Mouse (Mus musculus) gastrocnemius, adult 2 months (tissue): ENCODE measurements around the gene Fah. TPM values are rescaled to one million over a fixed set of nuclear protein-coding genes. Genes with fewer than 3 reads are reported as not detected.

Experiments used
- DNase-seq: peaks from one replicate; pipeline ENCODE4 v3.0.0; 2022
- H3K27ac ChIP-seq: fragments of 200-600 bp; 2 replicates; pipeline ENCODE4 v1.8.1; 2022; ENCODE audit warnings: mild to moderate bottlenecking
- H3K4me3 ChIP-seq: fragments of 200-600 bp; 2 replicates; pipeline ENCODE4 v1.8.1; 2022; ENCODE audit warnings: mild to moderate bottlenecking, moderate library complexity
- CTCF ChIP-seq: fragments of 200-600 bp; IDR thresholded peaks from 2 replicates; pipeline ENCODE4 v1.8.1; 2022; ENCODE audit warnings: antibody characterized with exemption, mild to moderate bottlenecking, moderate library complexity
- intact Hi-C: fragments of 180-260 bp; cut with DNase I; formaldehyde crosslinking; loops from one replicate; pipeline ENCODE4 v1.15.1; 2025
- total RNA-seq, 2 experiments: library from RNA; stranded (reverse); gene quantifications; 2 replicates each; pipeline ENCODE4 v1.2.3; 2021

The Fah gene
- total RNA-seq, 2 experiments from 2014 or later: 1.6 to 3.0 TPM

DNA sequence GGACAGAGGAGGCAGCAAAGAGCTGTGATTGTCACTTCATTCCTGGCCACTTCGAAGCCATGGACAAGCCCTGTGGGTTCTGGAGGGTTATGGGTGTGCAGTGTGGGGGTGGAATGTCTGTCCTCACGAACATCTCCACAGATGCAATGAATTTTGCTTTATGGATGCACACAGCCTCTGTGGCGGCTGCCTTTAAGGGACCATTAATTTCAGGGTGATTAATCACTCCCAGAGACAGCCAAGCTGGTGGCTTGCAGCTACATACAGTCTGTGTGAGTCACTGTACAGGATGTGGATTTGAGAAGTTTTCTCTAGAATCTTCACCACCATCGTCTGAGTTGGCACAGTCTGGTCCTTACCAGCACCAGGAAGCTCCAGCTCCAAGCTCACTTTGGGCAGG, 59.9 kb downstream of the Fah start:
- intact Hi-C loops: no loop called here
- H3K4me3 ChIP-seq: no peak overlapping the region

DNA sequence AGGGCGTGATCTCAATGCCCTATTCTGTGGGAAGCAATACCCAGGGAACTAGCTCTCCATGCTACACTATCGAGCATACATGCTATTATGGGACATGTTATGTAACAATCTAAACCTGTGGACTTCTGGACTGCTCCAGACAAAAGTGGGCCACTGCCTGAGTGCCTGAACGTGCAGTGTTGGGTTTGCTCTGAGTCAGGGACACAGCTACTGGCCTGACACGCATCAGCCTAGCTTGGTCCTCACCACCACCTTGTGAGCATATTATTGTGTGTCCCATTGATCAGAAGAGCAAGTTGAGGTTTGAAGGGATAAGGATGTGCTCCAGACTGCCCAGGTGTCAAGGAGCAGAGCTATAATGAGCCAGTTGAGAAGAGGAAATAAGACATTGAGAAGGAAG, 61.6 kb downstream of the Fah start:
- no peak for TF ChIP-seq CTCF
- H3K27ac ChIP-seq: no peak overlapping the region
- DNase-seq: no peak

More for the DNA sequence above, 59.9 kb downstream of the Fah start:
- TF ChIP-seq CTCF: no peak
- H3K27ac ChIP-seq: no peak overlapping the region
- no peak for DNase-seq

More for the DNA sequence above, 61.6 kb downstream of the Fah start:
- no peak overlapping the region for H3K4me3 ChIP-seq
- intact Hi-C loops: no loop called here

Other genes starting within 250 kb of the Fah start
- gene Arnt2, start 196.5 kb downstream of the Fah start, total RNA-seq: under 1 TPM; 0.46 to 0.86 TPM
- under 1 TPM; 0.10 to 0.17 TPM for gene Gm2115, start 77.8 kb downstream of the Fah start, total RNA-seq
- 100 to 1,000 TPM in 1 of 2 experiments, 10 to 100 TPM in 1; 97.9 to 110 TPM for gene Zfand6, start 83.2 kb upstream of the Fah start, total RNA-seq
- gene Olfr291, start 246.8 kb upstream of the Fah start, total RNA-seq: not detected